Mouse (Mus musculus): ENCODE measurements at regions not wholly inside any gene's neighbourhood (a gene's known extent, or its start where the extent isn't known, plus 50 kb on each side); places are given as distances from the start of the nearest gene placed in this dataset.
"Not testable (repeated sequence)": the region's sequence is repeated elsewhere in the genome, so short reads cannot be mapped to it uniquely, and the experiment has no call there.

GRCm38 (mm10) chr10:72298824-72299551, 355.7 kb upstream of the Zwint start:
- no peak for DNase-seq (ENCODE audit: low read depth, low spot score)

GRCm38 (mm10) chr10:72309045-72309444, 345.6 kb upstream of the Zwint start:
- DNase-seq (ENCODE audit: low read depth, low spot score), result not testable (repeated sequence)

GRCm38 (mm10) chr10:72318308-72318707, 336.3 kb upstream of the Zwint start:
- DNase-seq (ENCODE audit: low read depth, low spot score), result no peak

GRCm38 (mm10) chr10:72320307-72320706, 334.3 kb upstream of the Zwint start:
- no peak for DNase-seq (ENCODE audit: low read depth, low spot score)

GRCm38 (mm10) chr10:72326624-72327023, 328.0 kb upstream of the Zwint start:
- DNase-seq (ENCODE audit: low read depth, low spot score), result peak; percentile 12

- DNase-seq (ENCODE audit: low read depth, low spot score), result no peak
These were observed 307.4 kb upstream of the Zwint start for GRCm38 (mm10) chr10:72347253-72347652.

GRCm38 (mm10) chr10:72347949-72348663, 306.5 kb upstream of the Zwint start:
- DNase-seq (ENCODE audit: low read depth, low spot score), result no peak

GRCm38 (mm10) chr10:72352810-72353209, 301.8 kb upstream of the Zwint start:
- DNase-seq (ENCODE audit: low read depth, low spot score), result peak; percentile 69

GRCm38 (mm10) chr10:72353515-72353914, 301.1 kb upstream of the Zwint start:
- DNase-seq (ENCODE audit: low read depth, low spot score), result peak; percentile 31

GRCm38 (mm10) chr10:72383351-72383750, 271.3 kb upstream of the Zwint start:
- no peak for DNase-seq (ENCODE audit: low read depth, low spot score)

- peak; percentile 56 for DNase-seq (ENCODE audit: low read depth, low spot score)
These were observed 269.8 kb upstream of the Zwint start for GRCm38 (mm10) chr10:72384826-72385225.

- DNase-seq (ENCODE audit: low read depth, low spot score), result peak; percentile 21
These were observed 263.2 kb upstream of the Zwint start for GRCm38 (mm10) chr10:72391397-72391796.

GRCm38 (mm10) chr10:72393279-72394041, 261.2 kb upstream of the Zwint start:
- DNase-seq (ENCODE audit: low read depth, low spot score), result no peak

- DNase-seq (ENCODE audit: low read depth, low spot score), result no peak
These were observed 260.3 kb upstream of the Zwint start for GRCm38 (mm10) chr10:72394367-72394766.

GRCm38 (mm10) chr10:72403290-72403689, 251.4 kb upstream of the Zwint start:
- no peak for DNase-seq (ENCODE audit: low read depth, low spot score)

GRCm38 (mm10) chr10:72410305-72410704, 244.3 kb upstream of the Zwint start:
- DNase-seq (ENCODE audit: low read depth, low spot score), result peak; percentile 63

- DNase-seq (ENCODE audit: low read depth, low spot score), result peak; percentile 50
These were observed 243.0 kb upstream of the Zwint start for GRCm38 (mm10) chr10:72411670-72412069.

GRCm38 (mm10) chr10:72454629-72455028, 200.0 kb upstream of the Zwint start:
- no peak for DNase-seq (ENCODE audit: low read depth, low spot score)

- peak; percentile 81 for DNase-seq (ENCODE audit: low read depth, low spot score)
These were observed 170.3 kb upstream of the Zwint start for GRCm38 (mm10) chr10:72484315-72484714.

- peak; percentile 10 for DNase-seq (ENCODE audit: low read depth, low spot score)
These were observed 122.2 kb upstream of the Zwint start for GRCm38 (mm10) chr10:72532431-72532830.

GRCm38 (mm10) chr10:72533427-72533826, 121.2 kb upstream of the Zwint start:
- DNase-seq (ENCODE audit: low read depth, low spot score), result no peak

- no peak for DNase-seq (ENCODE audit: low read depth, low spot score)
These were observed 120.8 kb upstream of the Zwint start for GRCm38 (mm10) chr10:72533859-72534258.

Measured in brain, adult 2 months (tissue).